Mouse (Mus musculus) C2C12 (cell line): ENCODE measurements around the gene Smim6. TPM values are rescaled to one million over a fixed set of nuclear protein-coding genes. Genes with fewer than 3 reads are reported as not detected.

Source experiments
- H3K27me3 ChIP-seq: one replicate; pipeline ENCODE4 v1.6.1; 2011; ENCODE audit not compliant: control insufficient read depth, insufficient read depth, insufficient read length
- H3K36me3 ChIP-seq: one replicate; pipeline ENCODE4 v1.6.1; 2011; ENCODE audit not compliant: control insufficient read depth, insufficient read depth
- H3K4me3 ChIP-seq: one replicate; pipeline ENCODE4 v1.5.1; 2011; ENCODE audit warnings: mild to moderate bottlenecking, control low read depth; ENCODE audit not compliant: poor library complexity, insufficient read depth, severe bottlenecking
- H3K79me2 ChIP-seq: one replicate; pipeline ENCODE4 v1.6.1; 2011; ENCODE audit not compliant: control insufficient read depth, insufficient read depth
- H3K79me3 ChIP-seq: one replicate; pipeline ENCODE4 v1.6.1; 2011; ENCODE audit warnings: low read depth, control low read depth
- H3ac ChIP-seq: one replicate; pipeline ENCODE3; 2011; ENCODE audit warnings: low read depth; ENCODE audit not compliant: control insufficient read depth, insufficient read length
- CEBPB ChIP-seq: IDR thresholded peaks from one replicate; pipeline ENCODE4 v1.6.1; 2011; ENCODE audit warnings: low read depth, mild to moderate bottlenecking, control low read depth, moderate library complexity
- CTCF ChIP-seq: IDR thresholded peaks from one replicate; pipeline ENCODE4 v1.5.1; 2011; ENCODE audit not compliant: control insufficient read depth, insufficient read depth, insufficient read length
- FOSL1 ChIP-seq: IDR thresholded peaks from one replicate; pipeline ENCODE4 v1.8.0; 2011; ENCODE audit warnings: mild to moderate bottlenecking, low read length; ENCODE audit not compliant: poor library complexity, insufficient read depth, severe bottlenecking
- MAX ChIP-seq: IDR thresholded peaks from one replicate; pipeline ENCODE4 v1.6.1; 2011; ENCODE audit warnings: mild to moderate bottlenecking, control low read depth
- MYOD1 ChIP-seq: IDR thresholded peaks from one replicate; pipeline ENCODE4 v1.6.1; 2011; ENCODE audit warnings: low read depth; ENCODE audit not compliant: control insufficient read depth, insufficient read length
- MYOG ChIP-seq: IDR thresholded peaks from one replicate; pipeline ENCODE4 v1.6.1; 2011; ENCODE audit not compliant: control insufficient read depth, insufficient read length; ENCODE audit errors: extremely low read depth
- USF1 ChIP-seq: IDR thresholded peaks from one replicate; pipeline ENCODE4 v1.6.1; 2011; ENCODE audit warnings: low read depth, mild to moderate bottlenecking, control low read depth, moderate library complexity
- polyA plus RNA-seq: library from polyadenylated mRNA; unstranded; fragments of >200 nt; fragmentation: generic; extraction: Trizol; gene quantifications from one replicate; pipeline ENCODE4 v1.2.1, GENCODE M21; 2012; ENCODE audit warnings: missing spikeins

Smim6 gene
- polyA plus RNA-seq, 1 experiment: 0.28 TPM

DNA sequence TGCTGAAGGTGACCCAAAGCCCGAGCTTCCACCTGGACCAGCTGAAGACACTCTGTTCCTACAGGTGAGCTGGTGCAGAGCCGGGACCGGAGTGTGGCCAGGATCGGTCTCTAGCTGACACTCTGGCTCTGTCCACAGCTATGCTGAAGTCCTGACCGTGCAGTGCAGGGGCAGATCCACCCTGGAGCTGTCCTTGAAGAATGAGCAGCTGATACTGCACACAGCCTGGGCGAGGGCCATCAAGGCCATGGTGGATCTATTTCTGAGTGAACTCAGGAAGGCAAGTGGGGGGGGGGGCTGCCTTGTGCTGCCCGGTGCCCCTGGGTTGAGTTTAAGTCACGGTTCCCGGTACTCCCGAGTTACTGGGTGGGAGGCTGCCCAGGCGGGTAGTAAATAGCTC, 25.4 kb upstream of the Smim6 start:
- TF ChIP-seq CTCF: no peak
- TF ChIP-seq MYOD1: no peak
- TF ChIP-seq FOSL1: no peak
- no peaks in the 10 kb centered on the region for H3K79me3 ChIP-seq
- H3K79me2 ChIP-seq: no peaks in the 10 kb centered on the region
- no peaks in the 10 kb centered on the region for H3K36me3 ChIP-seq
- no peak overlapping the region for H3K4me3 ChIP-seq
- no peak overlapping the region for H3ac ChIP-seq
- H3K27me3 ChIP-seq: peaks cover 77% of the 10 kb centered on the region

GRCm38 (mm10) chr11:115888020-115888419, 23.8 kb upstream of the Smim6 start:
- TF ChIP-seq USF1 (no peak), MYOD1 (no peak), MYOG (no peak), CEBPB (no peak), FOSL1 (no peak), CTCF (no peak), MAX (no peak)
- Histone ChIP-seq H3ac (no peak overlapping the region), H3K79me3 (no peaks in the 10 kb centered on the region), H3K4me3 (no peak overlapping the region), H3K27me3 (peaks cover 61% of the 10 kb centered on the region), H3K36me3 (no peaks in the 10 kb centered on the region), H3K79me2 (no peaks in the 10 kb centered on the region)

GRCm38 (mm10) chr11:115889159-115889558, 22.7 kb upstream of the Smim6 start:
- Histone ChIP-seq H3K79me2 (no peaks in the 10 kb centered on the region), H3K79me3 (no peaks in the 10 kb centered on the region), H3K4me3 (no peak overlapping the region), H3K36me3 (no peaks in the 10 kb centered on the region), H3ac (no peak overlapping the region), H3K27me3 (peaks cover 50% of the 10 kb centered on the region)
- TF ChIP-seq MYOD1 (no peak), FOSL1 (no peak), MYOG (no peak), MAX (no peak), CEBPB (no peak), CTCF (no peak), USF1 (no peak)

DNA sequence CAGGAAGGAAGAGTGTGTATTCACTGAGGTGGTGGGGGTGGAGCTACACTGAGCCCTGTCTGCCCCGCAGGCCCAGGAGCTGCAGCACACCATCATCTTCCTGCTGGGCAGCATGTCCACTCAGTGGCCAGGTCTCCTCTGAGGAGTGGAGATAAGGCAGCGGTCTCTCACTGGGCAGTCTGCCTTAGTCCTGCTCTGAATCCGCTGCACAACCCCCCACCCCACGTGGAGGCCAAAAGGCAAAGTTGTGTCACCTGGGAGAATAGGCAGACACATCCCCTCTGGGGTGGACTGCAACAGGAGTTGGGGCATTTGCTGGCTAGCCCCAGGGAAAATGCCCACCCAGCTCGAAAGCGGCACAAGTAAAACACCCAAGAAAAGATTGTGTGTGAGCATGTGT, 19.6 kb upstream of the Smim6 start:
- Histone ChIP-seq H3K36me3 (no peaks in the 10 kb centered on the region), H3K79me2 (no peaks in the 10 kb centered on the region), H3K4me3 (no peak overlapping the region), H3ac (no peak overlapping the region), H3K27me3 (peaks cover 25% of the 10 kb centered on the region), H3K79me3 (no peaks in the 10 kb centered on the region)
- TF ChIP-seq MAX (no peak), USF1 (no peak), MYOD1 (no peak), CEBPB (no peak), CTCF (no peak), FOSL1 (no peak), MYOG (no peak)

DNA sequence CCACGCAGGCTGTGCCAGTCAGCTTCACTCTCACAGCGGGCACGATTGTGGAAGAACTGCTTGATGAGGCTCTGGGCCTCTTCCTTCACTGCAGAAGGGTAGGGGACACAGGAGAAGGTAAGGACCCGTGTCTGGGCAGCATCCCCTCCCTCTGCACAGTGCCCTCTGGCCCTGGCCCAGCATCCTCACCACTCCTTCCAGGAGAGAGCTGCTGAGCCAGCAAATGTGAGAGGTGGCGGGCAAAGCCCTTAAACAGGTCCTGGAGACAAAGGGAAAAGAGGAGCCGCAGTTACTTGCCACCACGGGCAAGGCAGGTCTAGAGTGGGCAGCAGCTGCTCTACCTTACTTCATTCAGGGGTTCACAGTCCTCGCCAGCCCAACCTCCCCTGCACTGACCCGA, 18.7 kb upstream of the Smim6 start:
- Histone ChIP-seq H3K4me3 (no peak overlapping the region), H3K27me3 (peaks cover 20% of the 10 kb centered on the region), H3ac (no peak overlapping the region), H3K79me2 (no peaks in the 10 kb centered on the region), H3K36me3 (no peaks in the 10 kb centered on the region), H3K79me3 (no peaks in the 10 kb centered on the region)
- no peak for TF ChIP-seq MYOD1
- no peak for TF ChIP-seq USF1
- TF ChIP-seq MYOG: no peak
- no peak for TF ChIP-seq FOSL1
- TF ChIP-seq MAX: no peak
- TF ChIP-seq CTCF: no peak
- TF ChIP-seq CEBPB: no peak
